Mouse (Mus musculus): ENCODE results near the gene Med21. TPM values are rescaled to one million over a fixed set of nuclear protein-coding genes. Genes with fewer than 3 reads are reported as not detected.
A peak's percentile ranks its signal among the peaks of the same experiment; 100 is the strongest.

Gene Med21
- polyA plus RNA-seq, 1 experiment from 2014 or later = 107 TPM

- ATAC-seq (ENCODE audit: low FRiP score, low TSS enrichment) = no peak
- Histone ChIP-seq H3K4me3 (ENCODE audit: low read depth, low read length) (no peak overlapping the region), H3K9ac (ENCODE audit: low read length) (no peak overlapping the region), H3K4me1 (replicated peaks; ENCODE audit: control insufficient read depth, insufficient read depth) (0 out of 2 replicates have a peak, but pooled peaks cover 3% of the 10 kb centered on the region), H3K4me2 (replicated peaks; ENCODE audit: low read depth) (no peak overlapping the region), H3K27ac (replicated peaks) (no peak overlapping the region), H3K27me3 (ENCODE audit: control insufficient read depth, insufficient read depth, low read length) (no peaks in the 10 kb centered on the region), H3K9me3 (ENCODE audit: control insufficient read depth, low read length) (no peaks in the 10 kb centered on the region), H3K36me3 (ENCODE audit: control insufficient read depth, insufficient read depth, low read length) (no peaks in the 10 kb centered on the region)
- DNase-seq (ENCODE audit: low spot score) = no peak
- WGBS = 75% methylated on average over 4 of the region's 4 CpGs
- no peak for TF ChIP-seq EP300 (optimal IDR thresholded peaks at IDR 0.05)
- no peak for TF ChIP-seq CTCF (IDR thresholded peaks at IDR 0.05; ENCODE audit: low read depth)
These were observed 11.4 kb upstream of the Med21 start for GRCm38 (mm10) chr6:146630961-146631360.

GRCm38 (mm10) chr6:146631847-146632246 lies 10.5 kb upstream of the Med21 start:
- H3K27ac ChIP-seq (replicated peaks) = no peak overlapping the region
- DNase-seq (ENCODE audit: low spot score) (no peak), ATAC-seq (ENCODE audit: low FRiP score, low TSS enrichment) (no peak)
- no peak overlapping the region for H3K9ac ChIP-seq (ENCODE audit: low read length)
- WGBS = 78% methylated on average over 8 of the region's 8 CpGs
- TF ChIP-seq CTCF (IDR thresholded peaks at IDR 0.05; ENCODE audit: low read depth) = no peak
- TF ChIP-seq EP300 (optimal IDR thresholded peaks at IDR 0.05) = no peak
- no peaks in the 10 kb centered on the region for H3K9me3 ChIP-seq (ENCODE audit: control insufficient read depth, low read length)
- no peak overlapping the region for H3K4me2 ChIP-seq (replicated peaks; ENCODE audit: low read depth)
- H3K27me3 ChIP-seq (ENCODE audit: control insufficient read depth, insufficient read depth, low read length) = no peaks in the 10 kb centered on the region
- H3K4me1 ChIP-seq (replicated peaks; ENCODE audit: control insufficient read depth, insufficient read depth) = 0 out of 2 replicates have a peak, but pooled peaks cover 3% of the 10 kb centered on the region
- no peaks in the 10 kb centered on the region for H3K36me3 ChIP-seq (ENCODE audit: control insufficient read depth, insufficient read depth, low read length)
- H3K4me3 ChIP-seq (ENCODE audit: low read depth, low read length) = no peak overlapping the region

- no peak overlapping the region for H3K27ac ChIP-seq (replicated peaks)
- no peaks in the 10 kb centered on the region for H3K27me3 ChIP-seq (ENCODE audit: control insufficient read depth, insufficient read depth, low read length)
- 0 out of 2 replicates have a peak, but pooled peaks cover 3% of the 10 kb centered on the region for H3K4me1 ChIP-seq (replicated peaks; ENCODE audit: control insufficient read depth, insufficient read depth)
- H3K9me3 ChIP-seq (ENCODE audit: control insufficient read depth, low read length) = no peaks in the 10 kb centered on the region
- H3K36me3 ChIP-seq (ENCODE audit: control insufficient read depth, insufficient read depth, low read length) = no peaks in the 10 kb centered on the region
- no peak overlapping the region for H3K4me2 ChIP-seq (replicated peaks; ENCODE audit: low read depth)
- ATAC-seq (ENCODE audit: low FRiP score, low TSS enrichment) (no peak), DNase-seq (ENCODE audit: low spot score) (no peak)
- 66% methylated on average over 9 of the region's 9 CpGs for WGBS
- H3K9ac ChIP-seq (ENCODE audit: low read length) = no peak overlapping the region
- TF ChIP-seq EP300 (optimal IDR thresholded peaks at IDR 0.05) (no peak), CTCF (IDR thresholded peaks at IDR 0.05; ENCODE audit: low read depth) (no peak)
- H3K4me3 ChIP-seq (ENCODE audit: low read depth, low read length) = no peak overlapping the region
These were observed 9.9 kb upstream of the Med21 start for GRCm38 (mm10) chr6:146632403-146632802.

- DNase-seq (ENCODE audit: low spot score) = no peak
- Histone ChIP-seq H3K4me2 (replicated peaks; ENCODE audit: low read depth) (peak overlapping the region; percentile 80; the same call in 1 of the 2 replicates), H3K27me3 (ENCODE audit: control insufficient read depth, insufficient read depth, low read length) (no peaks in the 10 kb centered on the region), H3K9me3 (ENCODE audit: control insufficient read depth, low read length) (no peaks in the 10 kb centered on the region), H3K4me3 (ENCODE audit: low read depth, low read length) (0 out of 2 replicates have a peak overlapping the region, but pooled peaks have one; percentile 72), H3K27ac (replicated peaks) (no peak overlapping the region), H3K36me3 (ENCODE audit: control insufficient read depth, insufficient read depth, low read length) (no peaks in the 10 kb centered on the region), H3K9ac (ENCODE audit: low read length) (0 out of 2 replicates have a peak overlapping the region, but pooled peaks have one; percentile 31), H3K4me1 (replicated peaks; ENCODE audit: control insufficient read depth, insufficient read depth) (0 out of 2 replicates have a peak, but pooled peaks cover 3% of the 10 kb centered on the region)
- no peak for ATAC-seq (ENCODE audit: low FRiP score, low TSS enrichment)
- TF ChIP-seq EP300 (optimal IDR thresholded peaks at IDR 0.05) (no peak), CTCF (IDR thresholded peaks at IDR 0.05; ENCODE audit: low read depth) (no peak)
- WGBS = 54% methylated on average over 8 of the region's 8 CpGs
These were observed 9.2 kb upstream of the Med21 start for GRCm38 (mm10) chr6:146633097-146633496.

GRCm38 (mm10) chr6:146633629-146634014 lies 8.7 kb upstream of the Med21 start:
- ATAC-seq (ENCODE audit: low FRiP score, low TSS enrichment) (no peak), DNase-seq (ENCODE audit: low spot score) (peak; percentile 26)
- Histone ChIP-seq H3K36me3 (ENCODE audit: control insufficient read depth, insufficient read depth, low read length) (no peaks in the 10 kb centered on the region), H3K9ac (ENCODE audit: low read length) (peak overlapping the region; percentile 90), H3K27me3 (ENCODE audit: control insufficient read depth, insufficient read depth, low read length) (no peaks in the 10 kb centered on the region), H3K4me3 (ENCODE audit: low read depth, low read length) (peak overlapping the region; percentile 72), H3K4me2 (replicated peaks; ENCODE audit: low read depth) (peak overlapping the region; percentile 80), H3K4me1 (replicated peaks; ENCODE audit: control insufficient read depth, insufficient read depth) (0 out of 2 replicates have a peak, but pooled peaks cover 3% of the 10 kb centered on the region), H3K27ac (replicated peaks) (peak overlapping the region; percentile 88), H3K9me3 (ENCODE audit: control insufficient read depth, low read length) (no peaks in the 10 kb centered on the region)
- 10% methylated on average over 14 of the region's 14 CpGs for WGBS
- TF ChIP-seq CTCF (IDR thresholded peaks at IDR 0.05; ENCODE audit: low read depth) (no peak), EP300 (optimal IDR thresholded peaks at IDR 0.05) (no peak)

- peak overlapping the region; percentile 90 for H3K9ac ChIP-seq (ENCODE audit: low read length)
- peak overlapping the region; percentile 88 for H3K27ac ChIP-seq (replicated peaks)
- H3K9me3 ChIP-seq (ENCODE audit: control insufficient read depth, low read length) = no peaks in the 10 kb centered on the region
- no peaks in the 10 kb centered on the region for H3K27me3 ChIP-seq (ENCODE audit: control insufficient read depth, insufficient read depth, low read length)
- peak; percentile 82 for DNase-seq (ENCODE audit: low spot score)
- peak; percentile 92 for ATAC-seq (ENCODE audit: low FRiP score, low TSS enrichment)
- H3K4me2 ChIP-seq (replicated peaks; ENCODE audit: low read depth) = peak overlapping the region; percentile 80
- peak overlapping the region; percentile 72 for H3K4me3 ChIP-seq (ENCODE audit: low read depth, low read length)
- 0 out of 2 replicates have a peak, but pooled peaks cover 3% of the 10 kb centered on the region for H3K4me1 ChIP-seq (replicated peaks; ENCODE audit: control insufficient read depth, insufficient read depth)
- H3K36me3 ChIP-seq (ENCODE audit: control insufficient read depth, insufficient read depth, low read length) = no peaks in the 10 kb centered on the region
- under 1% methylated on average over 64 of the region's 82 CpGs for WGBS
- TF ChIP-seq EP300 (optimal IDR thresholded peaks at IDR 0.05) (no peak), CTCF (IDR thresholded peaks at IDR 0.05; ENCODE audit: low read depth) (peak; percentile 44; the same call in 1 of the 2 replicates)
These were observed 8.2 kb upstream of the Med21 start for GRCm38 (mm10) chr6:146634015-146634722.
